Mouse (Mus musculus): ENCODE measurements around the gene Tubb1. TPM values are rescaled to one million over a fixed set of nuclear protein-coding genes. Genes with fewer than 3 reads are reported as not detected.
A peak's percentile ranks its signal among the peaks of the same experiment; 100 is the strongest.

The Tubb1 gene
- polyA plus RNA-seq, 1 experiment from 2014 or later = 3.4 TPM

- 46% methylated on average over 7 of the region's 7 CpGs for WGBS
- Histone ChIP-seq H3K27ac (no peak overlapping the region), H3K4me1 (peaks cover 12% of the 10 kb centered on the region; the same call in 1 of the 2 replicates), H3K4me3 (no peak overlapping the region), H3K9ac (no peak overlapping the region), H3K27me3 (no peaks in the 10 kb centered on the region; the same call in 1 of the 2 replicates), H3K36me3 (no peaks in the 10 kb centered on the region), H3K9me3 (replicated peaks) (no peaks in the 10 kb centered on the region), H3K4me2 (replicated peaks) (no peak overlapping the region)
- no peak for ATAC-seq (ENCODE audit: low FRiP score)
These were observed 4.0 kb upstream of the Tubb1 start for GRCm38 (mm10) chr2:174446492-174446891.

- Histone ChIP-seq H3K27ac (no peak overlapping the region), H3K4me1 (peaks cover 12% of the 10 kb centered on the region; the same call in 1 of the 2 replicates)
- WGBS = 65% methylated on average over 8 of the region's 8 CpGs
These were observed 3.6 kb upstream of the Tubb1 start for GRCm38 (mm10) chr2:174446905-174447304.

GRCm38 (mm10) chr2:174448405-174448804 is 2.1 kb upstream of the Tubb1 start:
- Histone ChIP-seq H3K27me3 (no peaks in the 10 kb centered on the region; the same call in 1 of the 2 replicates), H3K4me2 (replicated peaks) (no peak overlapping the region), H3K9me3 (replicated peaks) (no peaks in the 10 kb centered on the region), H3K4me1 (peaks cover 8% of the 10 kb centered on the region; the same call in 1 of the 2 replicates), H3K4me3 (no peak overlapping the region), H3K9ac (no peak overlapping the region), H3K27ac (no peak overlapping the region), H3K36me3 (no peaks in the 10 kb centered on the region)
- no peak for ATAC-seq (ENCODE audit: low FRiP score)
- WGBS = 82% methylated on average over 4 of the region's 4 CpGs

More at GRCm38 (mm10) chr2:174446905-174447304, 3.6 kb upstream of the Tubb1 start:
- ATAC-seq (ENCODE audit: low FRiP score) = no peak
- Histone ChIP-seq H3K36me3 (no peaks in the 10 kb centered on the region), H3K9me3 (replicated peaks) (no peaks in the 10 kb centered on the region), H3K4me2 (replicated peaks) (no peak overlapping the region), H3K4me3 (no peak overlapping the region), H3K9ac (no peak overlapping the region), H3K27me3 (no peaks in the 10 kb centered on the region; the same call in 1 of the 2 replicates)

DNA sequence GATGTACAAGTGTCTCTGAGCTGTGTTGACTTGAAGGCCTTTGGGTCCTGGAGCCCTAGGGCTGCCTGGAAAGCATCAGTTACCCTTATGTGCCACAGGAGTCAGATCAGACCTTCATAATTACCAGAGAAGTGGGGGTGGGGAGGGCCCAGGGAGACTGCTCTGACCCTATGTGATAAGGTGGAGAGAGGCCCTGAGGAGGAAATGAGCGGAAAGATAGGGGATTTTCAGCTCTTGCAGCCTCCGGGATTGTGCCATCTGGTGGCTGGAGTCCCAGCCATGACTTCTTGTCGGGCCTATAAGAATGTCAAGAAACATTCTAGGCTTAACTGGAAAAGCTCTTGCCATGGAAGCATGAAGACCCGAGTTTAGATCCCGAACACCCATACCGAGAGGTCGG is 3.2 kb downstream of the Tubb1 start:
- Histone ChIP-seq H3K27ac (no peak overlapping the region), H3K9ac (no peak overlapping the region), H3K9me3 (replicated peaks) (no peaks in the 10 kb centered on the region), H3K4me1 (no peaks in the 10 kb centered on the region), H3K4me3 (no peak overlapping the region), H3K27me3 (no peaks in the 10 kb centered on the region), H3K4me2 (replicated peaks) (no peak overlapping the region), H3K36me3 (no peaks in the 10 kb centered on the region)
- WGBS = 83% methylated on average over 7 of the region's 7 CpGs
- ATAC-seq (ENCODE audit: low FRiP score) = no peak

DNA sequence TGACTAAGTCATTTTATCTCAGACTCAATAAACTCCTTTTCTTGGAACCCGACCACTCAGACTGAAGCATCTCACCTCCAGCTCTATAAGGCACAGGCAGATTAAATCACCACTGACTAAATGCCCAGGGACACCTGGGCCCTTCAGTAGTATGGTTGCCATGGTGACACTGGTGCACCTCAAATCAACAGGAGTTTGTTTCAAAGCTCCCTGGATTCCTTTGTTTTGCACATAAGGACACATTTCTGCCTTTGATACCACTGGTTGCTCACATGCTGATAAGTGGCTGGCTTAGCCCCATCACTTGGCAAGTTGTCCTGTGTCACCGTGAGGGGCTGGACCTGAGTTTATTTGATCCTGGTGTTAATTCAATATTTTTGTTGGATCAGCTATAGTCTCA is 8.9 kb downstream of the Tubb1 start:
- Histone ChIP-seq H3K9me3 (replicated peaks) (no peaks in the 10 kb centered on the region), H3K4me3 (no peak overlapping the region), H3K4me1 (peaks cover 8% of the 10 kb centered on the region), H3K27me3 (no peaks in the 10 kb centered on the region), H3K4me2 (replicated peaks) (no peak overlapping the region), H3K36me3 (peaks cover 23% of the 10 kb centered on the region), H3K9ac (no peak overlapping the region), H3K27ac (no peak overlapping the region)
- 69% methylated on average over 2 of the region's 2 CpGs for WGBS
- no peak for ATAC-seq (ENCODE audit: low FRiP score)

GRCm38 (mm10) chr2:174463370-174463769 is 12.9 kb downstream of the Tubb1 start:
- Histone ChIP-seq H3K9ac (peak overlapping the region; percentile 78), H3K4me1 (peaks cover 8% of the 10 kb centered on the region), H3K27ac (peak overlapping the region; percentile 66), H3K4me3 (peak overlapping the region; percentile 76), H3K27me3 (no peaks in the 10 kb centered on the region), H3K4me2 (replicated peaks) (peak overlapping the region; percentile 85), H3K36me3 (peaks cover 39% of the 10 kb centered on the region), H3K9me3 (replicated peaks) (no peaks in the 10 kb centered on the region)
- WGBS = 37% methylated on average over 10 of the region's 10 CpGs
- peak; percentile 38 for ATAC-seq (ENCODE audit: low FRiP score)

GRCm38 (mm10) chr2:174463789-174464523 is 13.5 kb downstream of the Tubb1 start, which contains the start of gene Atp5e:
TSS of gene Atp5e (minus strand) at chr2:174464105.
- peak; percentile 100 for ATAC-seq (ENCODE audit: low FRiP score)
- peak within 1 kb of the TSS; percentile 85 for H3K4me2 ChIP-seq (replicated peaks)
- peak within 1 kb of the TSS; percentile 78 for H3K9ac ChIP-seq
- 2% methylated on average over 48 of the region's 48 CpGs for WGBS
- H3K36me3 ChIP-seq = peaks cover 39% of the 10 kb centered on the region
- no peaks in the 10 kb centered on the region for H3K9me3 ChIP-seq (replicated peaks)
- H3K4me1 ChIP-seq = peaks cover 8% of the 10 kb centered on the region
- no peaks in the 10 kb centered on the region for H3K27me3 ChIP-seq
- peak within 1 kb of the TSS; percentile 66 for H3K27ac ChIP-seq
- H3K4me3 ChIP-seq = peak within 1 kb of the TSS; percentile 76

GRCm38 (mm10) chr2:174470333-174470732 is 19.8 kb downstream of the Tubb1 start:
- peaks cover 16% of the 10 kb centered on the region; the same call in 1 of the 2 replicates for H3K36me3 ChIP-seq
- peaks cover 9% of the 10 kb centered on the region for H3K4me1 ChIP-seq
- no peak overlapping the region for H3K4me3 ChIP-seq
- no peak overlapping the region for H3K9ac ChIP-seq
- H3K4me2 ChIP-seq (replicated peaks) = no peak overlapping the region
- H3K9me3 ChIP-seq (replicated peaks) = no peaks in the 10 kb centered on the region
- no peak overlapping the region for H3K27ac ChIP-seq
- WGBS = 94% methylated on average over 4 of the region's 4 CpGs
- no peak for ATAC-seq (ENCODE audit: low FRiP score)
- no peaks in the 10 kb centered on the region for H3K27me3 ChIP-seq

GRCm38 (mm10) chr2:174470786-174471405 is 20.4 kb downstream of the Tubb1 start:
- H3K36me3 ChIP-seq = peaks cover 13% of the 10 kb centered on the region; the same call in 1 of the 2 replicates
- WGBS = 91% methylated on average over 7 of the region's 7 CpGs
- H3K4me1 ChIP-seq = peaks cover 9% of the 10 kb centered on the region

GRCm38 (mm10) chr2:174472407-174472806 is 21.9 kb downstream of the Tubb1 start:
- Histone ChIP-seq H3K9ac (peak overlapping the region; percentile 78), H3K4me3 (peak overlapping the region; percentile 79), H3K4me1 (peaks cover 9% of the 10 kb centered on the region), H3K9me3 (replicated peaks) (no peaks in the 10 kb centered on the region), H3K36me3 (0 out of 2 replicates have a peak, but pooled peaks cover under 1% of the 10 kb centered on the region), H3K4me2 (replicated peaks) (peak overlapping the region; percentile 71), H3K27ac (peak overlapping the region; percentile 60), H3K27me3 (no peaks in the 10 kb centered on the region)
- peak; percentile 55 for ATAC-seq (ENCODE audit: low FRiP score)
- 8% methylated on average over 30 of the region's 30 CpGs for WGBS

More at GRCm38 (mm10) chr2:174470786-174471405, 20.4 kb downstream of the Tubb1 start:
- no peak overlapping the region for H3K27ac ChIP-seq
- no peak overlapping the region for H3K9ac ChIP-seq
- H3K27me3 ChIP-seq = no peaks in the 10 kb centered on the region
- H3K4me3 ChIP-seq = no peak overlapping the region
- H3K4me2 ChIP-seq (replicated peaks) = no peak overlapping the region
- H3K9me3 ChIP-seq (replicated peaks) = no peaks in the 10 kb centered on the region
- no peak for ATAC-seq (ENCODE audit: low FRiP score)

GRCm38 (mm10) chr2:174472818-174473549 is 22.5 kb downstream of the Tubb1 start, which contains the start of gene Prelid3b:
TSS of gene Prelid3b (minus strand) at chr2:174473081.
- WGBS = under 1% methylated on average over 53 of the region's 53 CpGs
- Histone ChIP-seq H3K27ac (peak within 1 kb of the TSS; percentile 60), H3K9me3 (replicated peaks) (no peaks in the 10 kb centered on the region), H3K27me3 (no peaks in the 10 kb centered on the region), H3K9ac (peak within 1 kb of the TSS; percentile 78), H3K4me1 (peaks cover 9% of the 10 kb centered on the region), H3K36me3 (no peaks in the 10 kb centered on the region), H3K4me2 (replicated peaks) (peak within 1 kb of the TSS; percentile 71), H3K4me3 (peak within 1 kb of the TSS; percentile 79)
- ATAC-seq (ENCODE audit: low FRiP score) = peak; percentile 99

DNA sequence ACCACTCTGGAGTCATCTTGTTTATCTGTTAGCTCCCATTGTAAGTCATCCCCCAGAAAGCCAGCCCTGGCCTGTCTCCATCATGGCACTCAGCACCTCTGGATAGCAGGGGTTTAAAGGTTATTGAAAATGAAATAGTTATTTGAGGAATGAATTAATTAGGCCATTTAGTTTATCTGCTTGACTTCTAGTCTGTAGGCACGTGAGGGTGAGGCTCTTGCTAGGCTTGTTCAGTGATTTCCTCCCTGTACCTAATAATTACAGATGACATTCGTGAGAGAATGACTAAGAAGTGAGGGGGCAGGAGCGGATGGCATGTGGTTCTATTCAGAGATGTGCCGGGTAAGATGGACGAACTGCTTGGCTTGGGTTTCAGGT is 23.0 kb downstream of the Tubb1 start:
- Histone ChIP-seq H3K27ac (no peak overlapping the region), H3K27me3 (no peaks in the 10 kb centered on the region), H3K4me1 (peaks cover 9% of the 10 kb centered on the region), H3K4me3 (peak overlapping the region; percentile 79), H3K9ac (peak overlapping the region; percentile 50; the same call in 1 of the 2 replicates), H3K9me3 (replicated peaks) (no peaks in the 10 kb centered on the region), H3K36me3 (no peaks in the 10 kb centered on the region), H3K4me2 (replicated peaks) (peak overlapping the region; percentile 71)
- whole genome bisulfite sequencing = 79% methylated on average over 5 of the region's 5 CpGs
- no peak for ATAC-seq (ENCODE audit: low FRiP score)
